Mouse (Mus musculus): ENCODE measurements at regions not wholly inside any gene's neighbourhood (a gene's known extent, or its start where the extent isn't known, plus 50 kb on each side); places are given as distances from the start of the nearest gene placed in this dataset.
A peak's percentile ranks its signal among the peaks of the same experiment; 100 is the strongest.

- DNase-seq (ENCODE audit: low spot score in 2 of 2): no peak
Measured at GRCm38 (mm10) chr1:72002471-72003116, 209.5 kb downstream of the Mreg start.

GRCm38 (mm10) chr1:72000741-72001140 lies 211.4 kb downstream of the Mreg start:
- DNase-seq (ENCODE audit: low spot score in 2 of 2): no peak

GRCm38 (mm10) chr1:71996828-71997227 lies 215.3 kb downstream of the Mreg start:
- no peak for DNase-seq (ENCODE audit: low spot score in 2 of 2)

- no peak for DNase-seq (ENCODE audit: low spot score in 2 of 2)
Measured at GRCm38 (mm10) chr1:71996234-71996619, 215.9 kb downstream of the Mreg start.

GRCm38 (mm10) chr1:71995573-71996233 lies 216.4 kb downstream of the Mreg start:
- no peak for DNase-seq (ENCODE audit: low spot score in 2 of 2)

- DNase-seq (ENCODE audit: low spot score in 2 of 2): no peak
Measured at GRCm38 (mm10) chr1:71990936-71991335, 221.2 kb downstream of the Mreg start.

GRCm38 (mm10) chr1:71988086-71988485 lies 224.0 kb downstream of the Mreg start:
- no peak for DNase-seq (ENCODE audit: low spot score in 2 of 2)

- no peak for DNase-seq (ENCODE audit: low spot score in 2 of 2)
Measured at GRCm38 (mm10) chr1:71986047-71986446, 226.1 kb downstream of the Mreg start.

- DNase-seq (ENCODE audit: low spot score in 2 of 2): no peak
Measured at GRCm38 (mm10) chr1:71983786-71984185, 228.3 kb downstream of the Mreg start.

- DNase-seq (ENCODE audit: low spot score in 2 of 2): no peak
Measured at GRCm38 (mm10) chr1:71982423-71983262, 229.5 kb downstream of the Mreg start.

GRCm38 (mm10) chr1:71980624-71981023 lies 231.5 kb downstream of the Mreg start:
- DNase-seq (ENCODE audit: low spot score in 2 of 2): no peak

GRCm38 (mm10) chr1:71979261-71979660 lies 232.8 kb downstream of the Mreg start:
- no peak for DNase-seq (ENCODE audit: low spot score in 2 of 2)

- DNase-seq (ENCODE audit: low spot score in 2 of 2): no peak
Measured at GRCm38 (mm10) chr1:71977361-71977760, 234.7 kb downstream of the Mreg start.

- no peak for DNase-seq (ENCODE audit: low spot score in 2 of 2)
Measured at GRCm38 (mm10) chr1:71974715-71975114, 237.4 kb downstream of the Mreg start.

- no peak for DNase-seq (ENCODE audit: low spot score in 2 of 2)
Measured at GRCm38 (mm10) chr1:71971943-71972342, 240.2 kb downstream of the Mreg start.

GRCm38 (mm10) chr1:71970771-71971170 lies 241.3 kb downstream of the Mreg start:
- no peak for DNase-seq (ENCODE audit: low spot score in 2 of 2)

- no peak for DNase-seq (ENCODE audit: low spot score in 2 of 2)
Measured at GRCm38 (mm10) chr1:71967574-71968104, 244.5 kb downstream of the Mreg start.

- DNase-seq (ENCODE audit: low spot score in 2 of 2): no peak
Measured at GRCm38 (mm10) chr1:71964450-71965126, 247.5 kb downstream of the Mreg start.

- DNase-seq (ENCODE audit: low spot score in 2 of 2): peak in 1 of 2 experiments; percentile 3
Measured at GRCm38 (mm10) chr1:71956940-71957339, 255.2 kb downstream of the Mreg start.

- no peak for DNase-seq (ENCODE audit: low spot score in 2 of 2)
Measured at GRCm38 (mm10) chr1:71955331-71955730, 256.8 kb downstream of the Mreg start.

GRCm38 (mm10) chr1:71953292-71953691 lies 258.8 kb downstream of the Mreg start:
- no peak for DNase-seq (ENCODE audit: low spot score in 2 of 2)

GRCm38 (mm10) chr1:71949549-71949948 lies 262.6 kb downstream of the Mreg start:
- DNase-seq (ENCODE audit: low spot score in 2 of 2): no peak

All from spleen, postnatal 14 days (tissue).